22 mouse cellular contexts compared by ENCODE assay signal in genomic region chr15:103604481-103604880, GRCm38 (mm10). TPM values are rescaled to one million over a fixed set of nuclear protein-coding genes. Genes with fewer than 3 reads are reported as not detected.
DNase-seq lines count a peak whose midpoint lies in the region.
"Had no signal": no experiment of that assay in that cellular context is flagged by ENCODE, and none has a peak within 500 bp of the region (broad histone marks: within the 10 kb centered on the region; RNA-seq: fewer than 3 reads in every experiment).

No protein-coding gene starts in this region.

- DNase-seq in frontal cortex, adult 2 months (ENCODE audit: extremely low spot score in 1 of 2, low spot score in 1 of 2) = peak; percentile 40 to 54
- DNase-seq in frontal cortex, postnatal 25 days (ENCODE audit: low spot score in 2 of 2) = no peak
- DNase-seq in layer of hippocampus, adult 9-11 months = peak; percentile 18
- DNase-seq in layer of hippocampus, adult 9-10 months (ENCODE audit: low spot score) = no peak
- peak; percentile 38 for DNase-seq in right cerebral cortex, adult 18-20 months
- no peak for DNase-seq in right cerebral cortex, postnatal 10 days (ENCODE audit: low spot score in 2 of 2)
- no peak for DNase-seq in lung, adult 18-20 months
- DNase-seq: adrenal gland, postnatal 10 days; cerebellum, adult 11-12 months; cerebellum, adult 9-10 months; cerebellum, postnatal 25 days; gastrocnemius, postnatal 14 days; heart, postnatal 36 days had no signal

RNA-seq across cellular contexts. Expression of gene Glycam1, which starts 39.6 kb away (rescaled TPM):
- polyA plus RNA-seq in frontal cortex, adult 2 months (2012; rRNA removed) = 0.34 TPM in 1 of 2 replicates, not detected in the other
- polyA plus RNA-seq: C2C12; embryonic facial prominence, embryonic 12.5 days; forebrain, embryonic 11.5 days; forebrain, embryonic 15.5 days; gonadal fat pad, adult 2 months; heart, embryonic 13.5 days; heart, postnatal 0 days; hindbrain, embryonic 11.5 days; hindbrain, embryonic 15.5 days had no signal

Comparison
In these comparisons a context has a peak if more than half of its experiments do, and no peak if none do; other contexts are left out.
1. DNase-seq: peak in frontal cortex, adult 2 months (2 of 2), layer of hippocampus, adult 9-11 months (single experiment) and right cerebral cortex, adult 18-20 months (single experiment); none in frontal cortex, postnatal 25 days (0 of 2), layer of hippocampus, adult 9-10 months (single experiment), right cerebral cortex, postnatal 10 days (0 of 2) and lung, adult 18-20 months (0 of 2).